Mouse (Mus musculus) embryonic facial prominence, embryonic 14.5 days (tissue): ENCODE data around the gene Hivep2. TPM values are rescaled to one million over a fixed set of nuclear protein-coding genes. Genes with fewer than 3 reads are reported as not detected.
A peak's percentile ranks its signal among the peaks of the same experiment; 100 is the strongest.

Source experiments
- ATAC-seq: fragments of 200-750 bp; cut with Nextera tagmentation; 2 replicates; pipeline ENCODE4 v1.8.0; 2017; ENCODE audit warnings: low read depth, moderate number of reproducible peaks, moderate TSS enrichment
- DNase-seq: peaks from one replicate; pipeline ENCODE4 v3.0.0-alpha.2; 2015; ENCODE audit warnings: low spot score
- H3K27ac ChIP-seq: fragments of 300-500 bp; sonication (generic); replicated peaks from 2 replicates; pipeline ENCODE4 v1.5.1; 2014; ENCODE audit warnings: low read depth, mild to moderate bottlenecking, low read length, moderate library complexity
- H3K27me3 ChIP-seq: fragments of 300-500 bp; sonication (generic); replicated peaks from 2 replicates; pipeline ENCODE4 v1.6.1; 2014; ENCODE audit warnings: low read length; ENCODE audit not compliant: control insufficient read depth, insufficient read depth
- H3K36me3 ChIP-seq: fragments of 300-500 bp; sonication (generic); 2 replicates; pipeline ENCODE4 v1.6.1; 2014; ENCODE audit warnings: low read length, mixed read lengths; ENCODE audit not compliant: control insufficient read depth, insufficient read depth
- H3K4me1 ChIP-seq: fragments of 300-500 bp; sonication (generic); 2 replicates; pipeline ENCODE4 v1.6.1; 2014; ENCODE audit warnings: antibody characterized with exemption, low read length; ENCODE audit not compliant: control insufficient read depth, insufficient read depth
- H3K4me2 ChIP-seq: fragments of 300-500 bp; sonication (generic); 2 replicates; pipeline ENCODE4 v1.6.1; 2014; ENCODE audit warnings: low read depth, mild to moderate bottlenecking, low read length, moderate library complexity, mixed read lengths
- H3K4me3 ChIP-seq: fragments of 300-500 bp; sonication (generic); 2 replicates; pipeline ENCODE4 v1.5.1; 2014; ENCODE audit warnings: low read depth, mild to moderate bottlenecking, low read length
- H3K9ac ChIP-seq: fragments of 300-500 bp; sonication (generic); 2 replicates; pipeline ENCODE4 v1.6.1; 2014; ENCODE audit warnings: low read depth, mild to moderate bottlenecking, low read length, moderate library complexity, mixed read lengths
- H3K9me3 ChIP-seq: fragments of 300-500 bp; sonication (generic); 2 replicates; pipeline ENCODE4 v1.6.1; 2016; ENCODE audit warnings: low read length; ENCODE audit not compliant: control insufficient read depth
- WGBS: fragments of 180-500 bp; shearing (Covaris S2); extraction: QIAGEN DNeasy Blood & Tissue Kit; methylation state at CpG from one replicate; pipeline ENCODE4 v1.1.7; 2014; 5-methylcytosine and 5-hydroxymethylcytosine counted together
- polyA plus RNA-seq: library from polyadenylated mRNA; unstranded; fragments of >200 nt; fragmentation: Nextera tagmentation; extraction: Ambion mirVana; gene quantifications from 2 replicates; pipeline ENCODE4 v1.2.1, GENCODE M21; 2014

Gene Hivep2
- polyA plus RNA-seq, 1 experiment from 2014 or later: 14.8 TPM

- WGBS: 58% methylated on average over 6 of the region's 6 CpGs
- no peaks in the 10 kb centered on the region for H3K27me3 ChIP-seq
- no peak for ATAC-seq
- no peak overlapping the region for H3K27ac ChIP-seq
- DNase-seq: no peak
- H3K4me2 ChIP-seq: no peak overlapping the region
- no peaks in the 10 kb centered on the region for H3K36me3 ChIP-seq
- no peaks in the 10 kb centered on the region for H3K9me3 ChIP-seq
- H3K9ac ChIP-seq: no peak overlapping the region
- no peak overlapping the region for H3K4me3 ChIP-seq
- H3K4me1 ChIP-seq: peaks cover 9% of the 10 kb centered on the region; the same call in 1 of the 2 replicates
These were observed 10.4 kb downstream of the Hivep2 start for GRCm38 (mm10) chr10:13976267-13976666.

- H3K36me3 ChIP-seq: no peaks in the 10 kb centered on the region
- peak overlapping the region; percentile 72 for H3K4me2 ChIP-seq
- no peaks in the 10 kb centered on the region for H3K9me3 ChIP-seq
- WGBS: 68% methylated on average over 6 of the region's 6 CpGs
- no peaks in the 10 kb centered on the region; the same call in 1 of the 2 replicates for H3K4me1 ChIP-seq
- no peaks in the 10 kb centered on the region for H3K27me3 ChIP-seq
- no peak overlapping the region for H3K27ac ChIP-seq
- peak overlapping the region; percentile 68; the same call in 1 of the 2 replicates for H3K9ac ChIP-seq
- 0 out of 2 replicates have a peak, but pooled peaks have one; percentile 3 for ATAC-seq
- H3K4me3 ChIP-seq: peak overlapping the region; percentile 47
- no peak for DNase-seq
These were observed 16.4 kb downstream of the Hivep2 start for GRCm38 (mm10) chr10:13982271-13982670.

- Histone ChIP-seq H3K4me2 (peak overlapping the region; percentile 72), H3K36me3 (no peaks in the 10 kb centered on the region), H3K9me3 (no peaks in the 10 kb centered on the region), H3K9ac (peak overlapping the region; percentile 68), H3K4me1 (no peaks in the 10 kb centered on the region; the same call in 1 of the 2 replicates), H3K4me3 (peak overlapping the region; percentile 47), H3K27ac (peak overlapping the region; percentile 65), H3K27me3 (no peaks in the 10 kb centered on the region)
- WGBS: 2% methylated on average over 25 of the region's 34 CpGs
- DNase-seq (peak; percentile 80), ATAC-seq (peak; percentile 86)
These were observed 17.0 kb downstream of the Hivep2 start for GRCm38 (mm10) chr10:13982769-13983381.

- Histone ChIP-seq H3K9me3 (no peaks in the 10 kb centered on the region), H3K9ac (no peak overlapping the region), H3K36me3 (no peaks in the 10 kb centered on the region), H3K4me1 (no peaks in the 10 kb centered on the region; the same call in 1 of the 2 replicates), H3K4me3 (no peak overlapping the region), H3K27ac (0 out of 2 replicates have a peak overlapping the region, but pooled peaks have one; percentile 10), H3K4me2 (0 out of 2 replicates have a peak overlapping the region, but pooled peaks have one; percentile 72), H3K27me3 (no peaks in the 10 kb centered on the region)
- peak; percentile 48 for DNase-seq
- 51% methylated on average over 12 of the region's 12 CpGs for WGBS
- ATAC-seq: no peak
These were observed 17.8 kb downstream of the Hivep2 start for GRCm38 (mm10) chr10:13983631-13984030.

GRCm38 (mm10) chr10:13984233-13984632 lies 18.4 kb downstream of the Hivep2 start:
- H3K9ac ChIP-seq: no peak overlapping the region
- H3K36me3 ChIP-seq: no peaks in the 10 kb centered on the region
- H3K27me3 ChIP-seq: no peaks in the 10 kb centered on the region
- ATAC-seq: no peak
- H3K4me2 ChIP-seq: no peak overlapping the region
- no peaks in the 10 kb centered on the region for H3K9me3 ChIP-seq
- H3K4me1 ChIP-seq: no peaks in the 10 kb centered on the region; the same call in 1 of the 2 replicates
- no peak overlapping the region for H3K4me3 ChIP-seq
- H3K27ac ChIP-seq: 0 out of 2 replicates have a peak overlapping the region, but pooled peaks have one; percentile 10
- DNase-seq: no peak

GRCm38 (mm10) chr10:13986539-13986938 lies 20.7 kb downstream of the Hivep2 start:
- no peak overlapping the region for H3K9ac ChIP-seq
- no peak overlapping the region for H3K27ac ChIP-seq
- no peaks in the 10 kb centered on the region for H3K9me3 ChIP-seq
- no peak for ATAC-seq
- H3K36me3 ChIP-seq: no peaks in the 10 kb centered on the region
- H3K27me3 ChIP-seq: no peaks in the 10 kb centered on the region
- 96% methylated on average over 2 of the region's 2 CpGs for WGBS
- no peak overlapping the region for H3K4me3 ChIP-seq
- no peak for DNase-seq
- no peaks in the 10 kb centered on the region; the same call in 1 of the 2 replicates for H3K4me1 ChIP-seq
- no peak overlapping the region for H3K4me2 ChIP-seq

- Histone ChIP-seq H3K4me3 (no peak overlapping the region), H3K27me3 (no peaks in the 10 kb centered on the region), H3K9ac (no peak overlapping the region), H3K9me3 (no peaks in the 10 kb centered on the region), H3K4me2 (no peak overlapping the region), H3K4me1 (no peaks in the 10 kb centered on the region; the same call in 1 of the 2 replicates), H3K27ac (no peak overlapping the region), H3K36me3 (no peaks in the 10 kb centered on the region)
- WGBS: 77% methylated on average over 3 of the region's 3 CpGs
- no peak for DNase-seq
- no peak for ATAC-seq
These were observed 21.5 kb downstream of the Hivep2 start for GRCm38 (mm10) chr10:13987336-13987735.

- Histone ChIP-seq H3K9ac (no peak overlapping the region), H3K4me3 (no peak overlapping the region), H3K4me2 (no peak overlapping the region), H3K27me3 (no peaks in the 10 kb centered on the region), H3K4me1 (no peaks in the 10 kb centered on the region; the same call in 1 of the 2 replicates), H3K9me3 (no peaks in the 10 kb centered on the region), H3K36me3 (no peaks in the 10 kb centered on the region), H3K27ac (no peak overlapping the region)
- WGBS: 41% methylated on average over 9 of the region's 9 CpGs
- DNase-seq: no peak
- ATAC-seq: no peak
These were observed 22.4 kb downstream of the Hivep2 start for GRCm38 (mm10) chr10:13988280-13988679.

- DNase-seq (no peak), ATAC-seq (no peak)
- no peaks in the 10 kb centered on the region for H3K4me1 ChIP-seq
- no peak overlapping the region for H3K27ac ChIP-seq
- WGBS: 80% methylated on average over 4 of the region's 4 CpGs
- no peak overlapping the region for H3K9ac ChIP-seq
- no peak overlapping the region for H3K4me2 ChIP-seq
- no peaks in the 10 kb centered on the region for H3K9me3 ChIP-seq
- H3K27me3 ChIP-seq: no peaks in the 10 kb centered on the region
- H3K36me3 ChIP-seq: no peaks in the 10 kb centered on the region
- H3K4me3 ChIP-seq: no peak overlapping the region
These were observed 22.9 kb downstream of the Hivep2 start for GRCm38 (mm10) chr10:13988757-13989156.
